Mouse (Mus musculus): ENCODE measurements around the gene Ccdc183. TPM values are rescaled to one million over a fixed set of nuclear protein-coding genes. Genes with fewer than 3 reads are reported as not detected.

The Ccdc183 gene
- polyA plus RNA-seq, 1 experiment from 2014 or later = 0.11 TPM

DNA sequence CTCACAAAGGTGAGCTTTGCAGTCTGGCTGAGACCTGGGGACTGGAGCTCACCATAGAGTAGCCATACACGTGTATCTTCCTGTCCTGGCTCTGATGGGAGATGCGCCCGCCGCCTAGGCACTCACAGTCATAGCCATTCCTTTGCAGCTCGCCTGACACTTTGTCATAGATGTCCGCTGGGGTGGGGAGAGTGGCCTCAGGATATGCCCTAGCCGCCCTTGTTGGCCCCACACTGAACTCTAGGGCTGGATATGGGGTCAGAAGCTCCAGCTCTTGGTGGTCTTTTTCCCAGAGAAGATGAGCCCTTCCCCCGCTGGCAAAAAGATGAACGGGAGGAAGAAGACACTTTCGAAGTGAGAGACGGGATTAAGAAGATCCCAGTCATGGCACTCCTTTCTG is 43.3 kb downstream of the Ccdc183 start:
- Histone ChIP-seq H3K36me3 (replicated peaks) (peaks cover 42% of the 10 kb centered on the region), H3K27ac (replicated peaks) (peak overlapping the region; percentile 92), H3K4me3 (peak overlapping the region; percentile 71), H3K9me3 (no peaks in the 10 kb centered on the region), H3K4me1 (peaks cover 56% of the 10 kb centered on the region), H3K27me3 (replicated peaks; ENCODE audit: low read depth, poor library complexity, severe bottlenecking) (peaks cover 39% of the 10 kb centered on the region)
- 20% methylated on average over 11 of the region's 11 CpGs for WGBS
- DNase-seq (ENCODE audit: low spot score) = no peak

- no peaks in the 10 kb centered on the region for H3K9me3 ChIP-seq
- 97% methylated on average over 2 of the region's 2 CpGs for WGBS
- peaks cover 52% of the 10 kb centered on the region for H3K36me3 ChIP-seq (replicated peaks)
- DNase-seq (ENCODE audit: low spot score) = no peak
- H3K27me3 ChIP-seq (replicated peaks; ENCODE audit: low read depth, poor library complexity, severe bottlenecking) = peaks cover 28% of the 10 kb centered on the region
- H3K27ac ChIP-seq (replicated peaks) = no peak overlapping the region
- peaks cover 45% of the 10 kb centered on the region for H3K4me1 ChIP-seq
- H3K4me3 ChIP-seq = peak overlapping the region; percentile 71
These were observed 44.4 kb downstream of the Ccdc183 start for GRCm38 (mm10) chr2:25573068-25573467.

- Histone ChIP-seq H3K27ac (replicated peaks) (no peak overlapping the region), H3K27me3 (replicated peaks; ENCODE audit: low read depth, poor library complexity, severe bottlenecking) (peaks cover 10% of the 10 kb centered on the region), H3K36me3 (replicated peaks) (peaks cover 71% of the 10 kb centered on the region), H3K4me1 (peaks cover 28% of the 10 kb centered on the region), H3K9me3 (no peaks in the 10 kb centered on the region), H3K4me3 (no peak overlapping the region)
- 87% methylated on average over 4 of the region's 4 CpGs for WGBS
- no peak for DNase-seq (ENCODE audit: low spot score)
These were observed 46.3 kb downstream of the Ccdc183 start for GRCm38 (mm10) chr2:25571221-25571620.

GRCm38 (mm10) chr2:25569323-25569722 is 48.2 kb downstream of the Ccdc183 start:
- Histone ChIP-seq H3K36me3 (replicated peaks) (peaks cover 90% of the 10 kb centered on the region), H3K9me3 (no peaks in the 10 kb centered on the region), H3K4me1 (peaks cover 15% of the 10 kb centered on the region), H3K27me3 (replicated peaks; ENCODE audit: low read depth, poor library complexity, severe bottlenecking) (no peaks in the 10 kb centered on the region), H3K4me3 (no peak overlapping the region), H3K27ac (replicated peaks) (no peak overlapping the region)
- no peak for DNase-seq (ENCODE audit: low spot score)
- 85% methylated on average over 3 of the region's 3 CpGs for WGBS

GRCm38 (mm10) chr2:25568473-25569019 is 48.9 kb downstream of the Ccdc183 start:
- no peak for DNase-seq (ENCODE audit: low spot score)
- Histone ChIP-seq H3K36me3 (replicated peaks) (peaks cover 98% of the 10 kb centered on the region), H3K4me1 (peaks cover 7% of the 10 kb centered on the region), H3K9me3 (no peaks in the 10 kb centered on the region), H3K27me3 (replicated peaks; ENCODE audit: low read depth, poor library complexity, severe bottlenecking) (no peaks in the 10 kb centered on the region), H3K27ac (replicated peaks) (no peak overlapping the region), H3K4me3 (no peak overlapping the region)
- WGBS = 93% methylated on average over 6 of the region's 6 CpGs

DNA sequence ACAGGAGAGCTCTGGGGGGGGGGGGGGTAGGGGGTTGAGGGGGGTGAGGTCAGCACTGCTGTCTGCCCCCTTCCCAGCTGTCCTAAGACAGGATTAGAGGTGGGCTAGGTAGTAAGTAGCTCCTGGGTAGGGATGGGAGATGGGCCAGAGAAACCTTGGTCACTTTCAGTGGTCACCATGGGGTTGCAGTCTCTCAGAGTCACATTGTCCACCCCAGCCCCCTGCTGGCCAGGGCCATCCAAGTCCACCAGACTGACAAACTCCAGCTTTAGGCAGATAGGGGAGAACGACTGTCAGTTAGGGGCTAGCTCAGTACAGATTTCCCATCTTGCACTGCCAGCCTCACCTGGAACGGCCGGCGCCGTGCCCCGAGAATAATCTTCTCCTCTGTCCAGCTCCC is 50.9 kb downstream of the Ccdc183 start:
- Histone ChIP-seq H3K4me1 (no peaks in the 10 kb centered on the region), H3K27me3 (replicated peaks; ENCODE audit: low read depth, poor library complexity, severe bottlenecking) (no peaks in the 10 kb centered on the region), H3K27ac (replicated peaks) (no peak overlapping the region), H3K36me3 (replicated peaks) (peaks cover 100% of the 10 kb centered on the region), H3K4me3 (no peak overlapping the region), H3K9me3 (no peaks in the 10 kb centered on the region)
- no peak for DNase-seq (ENCODE audit: low spot score)
- WGBS = 87% methylated on average over 6 of the region's 6 CpGs

GRCm38 (mm10) chr2:25565741-25566140 is 51.7 kb downstream of the Ccdc183 start:
- peaks cover 100% of the 10 kb centered on the region for H3K36me3 ChIP-seq (replicated peaks)
- WGBS = 88% methylated on average over 8 of the region's 8 CpGs
- no peak overlapping the region for H3K4me3 ChIP-seq
- no peaks in the 10 kb centered on the region for H3K4me1 ChIP-seq
- H3K9me3 ChIP-seq = no peaks in the 10 kb centered on the region
- H3K27me3 ChIP-seq (replicated peaks; ENCODE audit: low read depth, poor library complexity, severe bottlenecking) = no peaks in the 10 kb centered on the region
- no peak for DNase-seq (ENCODE audit: low spot score)
- H3K27ac ChIP-seq (replicated peaks) = no peak overlapping the region

DNA sequence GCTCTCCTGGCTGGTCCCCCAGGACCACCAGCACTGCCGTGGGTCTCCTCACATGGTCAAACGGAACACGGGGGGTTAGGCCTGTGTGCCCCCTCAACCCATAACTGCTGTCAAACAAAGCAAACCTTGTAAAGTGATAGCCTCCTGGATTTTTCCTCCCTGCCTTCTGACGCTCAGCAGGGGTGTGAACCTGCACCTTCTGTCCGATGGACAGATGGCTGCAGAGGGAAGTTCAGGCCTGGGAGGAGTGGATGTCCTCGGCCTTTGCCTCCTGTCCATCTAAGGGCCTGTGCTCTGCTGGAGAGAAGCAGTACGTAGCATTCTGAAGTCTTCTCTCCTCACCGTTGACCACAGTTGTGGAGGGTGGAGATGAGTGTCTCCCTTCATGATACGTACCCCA is 55.5 kb downstream of the Ccdc183 start:
- Histone ChIP-seq H3K4me3 (no peak overlapping the region), H3K27ac (replicated peaks) (no peak overlapping the region), H3K27me3 (replicated peaks; ENCODE audit: low read depth, poor library complexity, severe bottlenecking) (no peaks in the 10 kb centered on the region), H3K4me1 (peaks cover 21% of the 10 kb centered on the region), H3K9me3 (no peaks in the 10 kb centered on the region), H3K36me3 (replicated peaks) (peaks cover 76% of the 10 kb centered on the region)
- DNase-seq (ENCODE audit: low spot score) = no peak
- 83% methylated on average over 9 of the region's 9 CpGs for WGBS

- Histone ChIP-seq H3K4me3 (0 out of 2 replicates have a peak overlapping the region, but pooled peaks have one; percentile 11), H3K27me3 (replicated peaks; ENCODE audit: low read depth, poor library complexity, severe bottlenecking) (no peaks in the 10 kb centered on the region), H3K4me1 (peaks cover 27% of the 10 kb centered on the region), H3K27ac (replicated peaks) (no peak overlapping the region), H3K9me3 (no peaks in the 10 kb centered on the region), H3K36me3 (replicated peaks) (peaks cover 62% of the 10 kb centered on the region)
- DNase-seq (ENCODE audit: low spot score) = no peak
- WGBS = 84% methylated on average over 8 of the region's 8 CpGs
These were observed 56.9 kb downstream of the Ccdc183 start for GRCm38 (mm10) chr2:25560551-25560950.

DNA sequence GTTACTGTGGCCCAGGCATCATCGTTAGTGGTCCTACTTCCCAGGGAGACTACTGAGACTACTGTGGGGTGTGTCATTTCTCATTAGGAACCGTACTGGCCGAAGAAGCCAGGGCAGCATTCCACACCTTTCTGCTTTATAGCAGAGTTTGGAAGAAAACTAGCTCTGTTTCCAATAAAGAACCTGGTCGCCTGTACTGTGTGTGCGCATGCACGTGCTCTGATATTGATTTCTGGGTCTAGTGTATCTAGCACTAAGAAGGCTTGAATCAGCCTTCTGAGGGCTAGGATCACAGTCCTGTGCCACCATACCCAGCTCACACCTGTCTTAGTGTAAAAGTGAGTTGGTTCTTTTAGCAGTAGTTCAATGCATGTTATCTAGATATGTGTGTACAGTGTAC is 58.7 kb downstream of the Ccdc183 start:
- Histone ChIP-seq H3K4me1 (peaks cover 27% of the 10 kb centered on the region), H3K4me3 (peak overlapping the region; percentile 89), H3K27me3 (replicated peaks; ENCODE audit: low read depth, poor library complexity, severe bottlenecking) (no peaks in the 10 kb centered on the region), H3K27ac (replicated peaks) (no peak overlapping the region; the same call in 1 of the 2 replicates), H3K36me3 (replicated peaks) (peaks cover 44% of the 10 kb centered on the region), H3K9me3 (no peaks in the 10 kb centered on the region)
- WGBS = 75% methylated on average over 6 of the region's 6 CpGs
- no peak for DNase-seq (ENCODE audit: low spot score)

Other genes with a start within 250 kb of the Ccdc183 start
- 73.6 and 74.6 TPM in 2 replicates for gene Sapcd2, start 245.4 kb downstream of the Ccdc183 start, polyA plus RNA-seq (2016; fragmentation: Nextera tagmentation; extraction: Ambion mirVana)
- 0.14 TPM in 1 of 2 replicates, not detected in the other for gene Entpd2, start 221.8 kb downstream of the Ccdc183 start, polyA plus RNA-seq (2016; fragmentation: Nextera tagmentation; extraction: Ambion mirVana)
- 38.3 and 40.3 TPM in 2 replicates for gene Npdc1, start 218.3 kb downstream of the Ccdc183 start, polyA plus RNA-seq (2016; fragmentation: Nextera tagmentation; extraction: Ambion mirVana)
- not detected in 2 replicates for gene Fut7, start 194.4 kb downstream of the Ccdc183 start, polyA plus RNA-seq (2016; fragmentation: Nextera tagmentation; extraction: Ambion mirVana)
- 4.3 and 5.6 TPM in 2 replicates for gene Abca2, start 189.0 kb downstream of the Ccdc183 start, polyA plus RNA-seq (2016; fragmentation: Nextera tagmentation; extraction: Ambion mirVana)
- gene Clic3, start 160.8 kb downstream of the Ccdc183 start, polyA plus RNA-seq (2016; fragmentation: Nextera tagmentation; extraction: Ambion mirVana) = 0.60 and 1.4 TPM in 2 replicates
- 15.8 and 16.0 TPM in 2 replicates for gene Paxx, start 156.6 kb downstream of the Ccdc183 start, polyA plus RNA-seq (2016; fragmentation: Nextera tagmentation; extraction: Ambion mirVana)
- gene Ptgds, start 147.6 kb downstream of the Ccdc183 start, polyA plus RNA-seq (2016; fragmentation: Nextera tagmentation; extraction: Ambion mirVana) = 0.18 TPM in 1 of 2 replicates, not detected in the other
- gene Lcn12, start 123.8 kb downstream of the Ccdc183 start, polyA plus RNA-seq (2016; fragmentation: Nextera tagmentation; extraction: Ambion mirVana) = not detected in 2 replicates
- gene Fbxw5, start 116.9 kb downstream of the Ccdc183 start, polyA plus RNA-seq (2016; fragmentation: Nextera tagmentation; extraction: Ambion mirVana) = 87.9 and 92.2 TPM in 2 replicates
- gene C8g, start 116.0 kb downstream of the Ccdc183 start, polyA plus RNA-seq (2016; fragmentation: Nextera tagmentation; extraction: Ambion mirVana) = 6.1 and 6.7 TPM in 2 replicates
- 39.9 and 40.1 TPM in 2 replicates for gene Traf2, start 70.7 kb downstream of the Ccdc183 start, polyA plus RNA-seq (2016; fragmentation: Nextera tagmentation; extraction: Ambion mirVana)
- gene Edf1, start 59.8 kb downstream of the Ccdc183 start, polyA plus RNA-seq (2016; fragmentation: Nextera tagmentation; extraction: Ambion mirVana) = 310 and 316 TPM in 2 replicates
- gene Mamdc4, start 42.8 kb downstream of the Ccdc183 start, polyA plus RNA-seq (2016; fragmentation: Nextera tagmentation; extraction: Ambion mirVana) = 1.9 and 7.7 TPM in 2 replicates
- gene Phpt1, start 42.5 kb downstream of the Ccdc183 start, polyA plus RNA-seq (2016; fragmentation: Nextera tagmentation; extraction: Ambion mirVana) = 146 and 155 TPM in 2 replicates
- 0.05 and 0.16 TPM in 2 replicates for gene Ajm1, start 35.9 kb downstream of the Ccdc183 start, polyA plus RNA-seq (2016; fragmentation: Nextera tagmentation; extraction: Ambion mirVana)
- 77.1 and 78.2 TPM in 2 replicates for gene Rabl6, start 9.2 kb downstream of the Ccdc183 start, polyA plus RNA-seq (2016; fragmentation: Nextera tagmentation; extraction: Ambion mirVana)
- 16.6 and 17.2 TPM in 2 replicates for gene Tmem141, start 4.3 kb upstream of the Ccdc183 start, polyA plus RNA-seq (2016; fragmentation: Nextera tagmentation; extraction: Ambion mirVana)
- 0.49 and 0.57 TPM in 2 replicates for gene Fcna, start 10.4 kb upstream of the Ccdc183 start, polyA plus RNA-seq (2016; fragmentation: Nextera tagmentation; extraction: Ambion mirVana)
- 0.24 TPM in 1 of 2 replicates, not detected in the other for gene Lcn8, start 35.4 kb upstream of the Ccdc183 start, polyA plus RNA-seq (2016; fragmentation: Nextera tagmentation; extraction: Ambion mirVana)
- not detected in 2 replicates for gene Lcn5, start 40.3 kb upstream of the Ccdc183 start, polyA plus RNA-seq (2016; fragmentation: Nextera tagmentation; extraction: Ambion mirVana)
- not detected in 2 replicates for gene Lcn6, start 59.1 kb upstream of the Ccdc183 start, polyA plus RNA-seq (2016; fragmentation: Nextera tagmentation; extraction: Ambion mirVana)
- not detected in 2 replicates for gene Lcn10, start 65.0 kb upstream of the Ccdc183 start, polyA plus RNA-seq (2016; fragmentation: Nextera tagmentation; extraction: Ambion mirVana)
- not detected in 2 replicates for gene Obp2a, start 82.4 kb upstream of the Ccdc183 start, polyA plus RNA-seq (2016; fragmentation: Nextera tagmentation; extraction: Ambion mirVana)
- 80.3 and 82.0 TPM in 2 replicates for gene Bmyc, start 89.1 kb upstream of the Ccdc183 start, polyA plus RNA-seq (2016; fragmentation: Nextera tagmentation; extraction: Ambion mirVana)
- gene Obp2b, start 119.3 kb upstream of the Ccdc183 start, polyA plus RNA-seq (2016; fragmentation: Nextera tagmentation; extraction: Ambion mirVana) = not detected in 2 replicates
- gene Lcn3, start 147.9 kb upstream of the Ccdc183 start, polyA plus RNA-seq (2016; fragmentation: Nextera tagmentation; extraction: Ambion mirVana) = not detected in 2 replicates
- not detected in 2 replicates for gene Lcn11, start 159.3 kb upstream of the Ccdc183 start, polyA plus RNA-seq (2016; fragmentation: Nextera tagmentation; extraction: Ambion mirVana)
- not detected in 2 replicates for gene Gm13539, start 164.6 kb upstream of the Ccdc183 start, polyA plus RNA-seq (2016; fragmentation: Nextera tagmentation; extraction: Ambion mirVana)
- gene Glt6d1, start 198.2 kb upstream of the Ccdc183 start, polyA plus RNA-seq (2016; fragmentation: Nextera tagmentation; extraction: Ambion mirVana) = not detected in 2 replicates
- gene Lcn9, start 205.5 kb upstream of the Ccdc183 start, polyA plus RNA-seq (2016; fragmentation: Nextera tagmentation; extraction: Ambion mirVana) = not detected in 2 replicates
- gene Sohlh1, start 229.6 kb upstream of the Ccdc183 start, polyA plus RNA-seq (2016; fragmentation: Nextera tagmentation; extraction: Ambion mirVana) = not detected in 2 replicates
- gene Kcnt1, start 246.1 kb upstream of the Ccdc183 start, polyA plus RNA-seq (2016; fragmentation: Nextera tagmentation; extraction: Ambion mirVana) = 0.10 and 0.23 TPM in 2 replicates

All from embryonic facial prominence, embryonic 10.5 days (tissue).